Mouse (Mus musculus) megakaryocyte, embryonic 14.5 days (primary cell): Measurements from ENCODE around the gene Gm11127. TPM values are rescaled to one million over a fixed set of nuclear protein-coding genes. Genes with fewer than 3 reads are reported as not detected.
A peak's percentile ranks its signal among the peaks of the same experiment; 100 is the strongest.

ENCODE experiments used
- H3K27me3 ChIP-seq: replicated peaks from 2 replicates; pipeline ENCODE3; 2012; ENCODE audit warnings: inconsistent platforms
- H3K36me3 ChIP-seq: replicated peaks from 2 replicates; pipeline ENCODE3; 2012; ENCODE audit warnings: low read length, inconsistent platforms, mixed read lengths
- H3K4me1 ChIP-seq: 2 replicates; pipeline ENCODE4 v1.6.1; 2012; ENCODE audit warnings: inconsistent platforms
- H3K4me3 ChIP-seq: replicated peaks from 2 replicates; pipeline ENCODE3; 2012; ENCODE audit warnings: moderate library complexity, mild to moderate bottlenecking, inconsistent platforms
- H3K9me3 ChIP-seq: 2 replicates; pipeline ENCODE4 v1.6.1; 2012; ENCODE audit warnings: inconsistent platforms
- FLI1 ChIP-seq: IDR thresholded peaks from 2 replicates; pipeline ENCODE4 v1.6.1; 2012; ENCODE audit warnings: low read length, inconsistent platforms, mixed read lengths
- GATA1 ChIP-seq: IDR thresholded peaks from 3 replicates; pipeline ENCODE4 v1.6.1; 2012; ENCODE audit warnings: mixed read lengths, low read length, inconsistent platforms, borderline replicate concordance
- polyA plus RNA-seq: library from polyadenylated mRNA; stranded (reverse); fragments of >175 nt; gene quantifications from 2 replicates; pipeline ENCODE4 v1.2.3, GENCODE M21; 2012; ENCODE audit warnings: low replicate concordance; ENCODE audit not compliant: insufficient read depth

Gene Gm11127
- polyA plus RNA-seq, 1 experiment = 20.5 TPM

DNA sequence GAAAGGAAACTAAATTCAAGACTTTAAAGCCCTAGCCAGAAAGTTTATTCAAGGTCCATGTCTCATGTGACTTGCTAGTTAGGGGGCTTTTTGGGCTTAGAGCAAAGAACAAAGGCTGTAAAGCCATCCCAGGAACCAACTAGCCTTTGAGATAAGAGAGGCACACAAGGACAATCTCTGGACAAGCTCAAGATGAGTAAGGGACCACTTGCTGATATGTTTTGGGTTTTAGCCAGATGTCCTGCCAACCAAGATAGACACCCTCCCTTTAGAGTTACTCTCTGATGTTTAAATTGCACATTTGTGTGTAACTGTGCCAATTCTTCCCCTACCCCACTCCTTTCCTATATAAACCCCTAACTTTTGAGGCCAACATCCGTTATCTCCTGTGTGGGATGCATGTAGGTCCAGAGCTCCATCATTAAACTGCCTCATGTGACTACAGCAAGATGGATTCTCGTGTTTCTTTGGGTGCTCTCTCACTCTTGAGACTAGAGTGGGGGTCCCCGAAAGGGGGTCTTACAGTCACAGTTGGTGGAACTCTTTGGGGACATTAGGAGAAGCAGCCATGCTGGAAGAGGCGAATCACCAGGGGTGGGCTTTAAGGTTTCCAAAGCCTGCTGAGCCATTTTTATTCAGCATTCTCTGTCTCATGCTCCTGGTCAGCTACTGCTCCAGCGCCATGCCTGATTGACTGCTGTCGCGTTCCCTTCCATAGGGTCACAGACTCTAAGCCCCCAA, 29.1 kb downstream of the Gm11127 start:
- Histone ChIP-seq H3K27me3 (no peaks in the 10 kb centered on the region), H3K9me3 (0 out of 2 replicates have a peak, but pooled peaks cover 3% of the 10 kb centered on the region), H3K4me1 (peaks cover 51% of the 10 kb centered on the region), H3K36me3 (peaks cover 38% of the 10 kb centered on the region), H3K4me3 (no peak overlapping the region)
- TF ChIP-seq FLI1 = no peak
- TF ChIP-seq GATA1 = no peak

- Histone ChIP-seq H3K4me3 (no peak overlapping the region), H3K4me1 (peaks cover 65% of the 10 kb centered on the region), H3K9me3 (0 out of 2 replicates have a peak, but pooled peaks cover 3% of the 10 kb centered on the region), H3K36me3 (peaks cover 42% of the 10 kb centered on the region), H3K27me3 (no peaks in the 10 kb centered on the region)
- TF ChIP-seq GATA1 = no peak
- no peak for TF ChIP-seq FLI1
Measured at GRCm38 (mm10) chr17:36027663-36028062, 30.5 kb downstream of the Gm11127 start.

- peaks cover 39% of the 10 kb centered on the region for H3K36me3 ChIP-seq
- no peak for TF ChIP-seq GATA1
- no peak for TF ChIP-seq FLI1
- H3K9me3 ChIP-seq = 0 out of 2 replicates have a peak, but pooled peaks cover 3% of the 10 kb centered on the region
- H3K4me1 ChIP-seq = peaks cover 76% of the 10 kb centered on the region
- H3K27me3 ChIP-seq = no peaks in the 10 kb centered on the region
- no peak overlapping the region for H3K4me3 ChIP-seq
Measured at GRCm38 (mm10) chr17:36025901-36026300, 32.3 kb downstream of the Gm11127 start.

DNA sequence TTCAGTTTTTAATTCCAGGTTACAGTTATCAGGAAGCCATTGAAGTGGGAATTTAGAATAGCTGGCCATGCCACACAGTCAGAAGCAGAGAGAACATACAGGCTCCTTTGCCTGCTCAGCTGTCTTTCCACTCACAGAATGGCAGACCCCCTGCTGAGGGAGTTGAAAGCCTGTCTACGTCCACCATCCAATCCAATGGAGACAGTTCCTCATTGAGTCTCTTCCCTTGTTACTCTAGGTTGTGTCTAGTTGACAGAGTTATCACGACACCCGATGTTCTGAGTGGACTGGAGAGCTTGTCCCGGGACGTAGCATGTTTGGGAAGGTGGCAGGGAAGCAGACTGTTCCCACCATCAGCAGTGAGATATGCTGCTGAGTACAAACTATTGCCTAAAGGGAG, 33.0 kb downstream of the Gm11127 start:
- H3K27me3 ChIP-seq = no peaks in the 10 kb centered on the region
- H3K4me3 ChIP-seq = peak overlapping the region; percentile 38
- 0 out of 2 replicates have a peak, but pooled peaks cover 3% of the 10 kb centered on the region for H3K9me3 ChIP-seq
- peaks cover 39% of the 10 kb centered on the region for H3K36me3 ChIP-seq
- peaks cover 72% of the 10 kb centered on the region for H3K4me1 ChIP-seq
- TF ChIP-seq FLI1 (no peak), GATA1 (no peak)

DNA sequence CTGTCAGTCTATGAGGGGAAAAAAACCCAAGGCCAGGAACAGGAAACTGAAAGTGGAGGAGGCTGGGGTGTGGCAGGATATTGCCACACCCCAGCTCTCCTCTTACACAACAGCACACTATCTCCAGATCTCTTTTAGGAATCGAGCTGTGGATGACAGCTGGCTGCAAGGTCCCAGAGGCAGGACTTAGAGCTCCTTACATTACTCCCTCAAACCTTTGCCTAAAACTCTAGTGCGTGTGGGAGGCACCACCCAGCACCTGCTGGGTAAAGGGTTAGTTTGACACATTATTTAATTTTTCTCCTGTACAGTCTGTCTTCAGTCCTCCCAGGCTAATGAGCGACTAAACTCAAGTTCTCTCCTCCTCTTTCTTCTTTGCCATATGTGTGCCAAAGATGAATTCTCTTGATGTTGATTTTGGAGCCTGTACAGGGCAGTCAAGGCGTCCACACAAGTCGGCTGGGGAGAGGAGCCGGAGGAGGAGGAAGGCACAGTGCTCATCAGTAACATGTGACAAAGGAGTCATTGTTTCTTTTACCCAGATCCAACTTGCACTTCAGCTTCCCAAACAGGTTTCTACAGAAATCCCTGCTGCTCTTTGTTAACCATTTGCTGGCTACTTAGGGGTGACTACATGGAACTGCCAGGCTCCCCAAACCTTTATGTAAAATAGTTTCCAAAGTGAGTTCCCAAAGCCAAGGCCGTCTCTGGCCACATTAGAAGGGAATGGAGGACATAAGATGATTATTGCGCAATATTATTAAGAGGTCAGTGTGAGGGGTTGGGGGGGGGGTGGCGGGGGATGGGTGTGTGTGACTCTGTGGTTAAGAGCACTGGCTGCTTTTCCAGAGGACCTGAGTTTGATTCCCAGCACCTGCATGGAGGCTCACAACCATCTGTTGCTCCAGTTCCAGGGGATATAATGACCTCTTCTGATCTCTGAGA, 34.2 kb downstream of the Gm11127 start:
- peaks cover 68% of the 10 kb centered on the region for H3K4me1 ChIP-seq

GRCm38 (mm10) chr17:36022922-36023321, 35.2 kb downstream of the Gm11127 start:
- H3K9me3 ChIP-seq = 0 out of 2 replicates have a peak, but pooled peaks cover under 1% of the 10 kb centered on the region
- peak overlapping the region; percentile 66 for H3K4me3 ChIP-seq
- no peak for TF ChIP-seq GATA1
- no peak for TF ChIP-seq FLI1
- H3K36me3 ChIP-seq = peaks cover 28% of the 10 kb centered on the region
- peaks cover 57% of the 10 kb centered on the region for H3K4me1 ChIP-seq
- H3K27me3 ChIP-seq = no peaks in the 10 kb centered on the region

More for the DNA sequence above, 34.2 kb downstream of the Gm11127 start:
- H3K4me3 ChIP-seq = peak overlapping the region; percentile 66
- TF ChIP-seq FLI1 (no peak), GATA1 (no peak)
- 0 out of 2 replicates have a peak, but pooled peaks cover 3% of the 10 kb centered on the region for H3K9me3 ChIP-seq
- H3K27me3 ChIP-seq = no peaks in the 10 kb centered on the region
- H3K36me3 ChIP-seq = peaks cover 34% of the 10 kb centered on the region

GRCm38 (mm10) chr17:36022098-36022497, 36.1 kb downstream of the Gm11127 start:
- TF ChIP-seq FLI1 (no peak), GATA1 (no peak)
- Histone ChIP-seq H3K9me3 (no peaks in the 10 kb centered on the region), H3K36me3 (peaks cover 30% of the 10 kb centered on the region), H3K4me1 (peaks cover 63% of the 10 kb centered on the region), H3K4me3 (no peak overlapping the region), H3K27me3 (no peaks in the 10 kb centered on the region)

DNA sequence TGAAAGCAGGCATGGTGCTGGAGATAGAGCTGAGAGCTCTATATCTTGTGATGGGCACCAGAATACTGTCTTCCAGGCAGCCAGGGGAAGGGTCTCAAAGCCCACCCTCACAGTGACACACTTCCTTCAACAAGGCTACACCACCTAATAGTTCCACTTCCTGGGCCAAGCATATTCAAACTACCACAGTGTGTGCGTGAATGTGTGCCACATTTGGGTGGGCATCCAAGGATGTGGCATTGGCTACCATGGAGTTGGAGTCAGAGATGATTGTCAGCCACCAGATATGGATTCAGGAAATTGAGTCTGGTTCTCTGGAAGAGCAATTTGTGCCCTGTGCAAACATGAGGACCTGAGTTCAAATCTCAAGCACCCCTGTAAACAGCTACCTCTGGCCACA, 36.9 kb downstream of the Gm11127 start:
- peak overlapping the region; percentile 91 for H3K4me3 ChIP-seq
- H3K4me1 ChIP-seq = peaks cover 67% of the 10 kb centered on the region
- no peaks in the 10 kb centered on the region for H3K9me3 ChIP-seq
- H3K36me3 ChIP-seq = peaks cover 34% of the 10 kb centered on the region
- TF ChIP-seq GATA1 = no peak
- TF ChIP-seq FLI1 = no peak
- no peaks in the 10 kb centered on the region for H3K27me3 ChIP-seq

GRCm38 (mm10) chr17:36020191-36021073, 37.7 kb downstream of the Gm11127 start, which contains the start of gene H2-T24:
TSS of gene H2-T24 (minus strand) at chr17:36020560.
- peaks cover 67% of the 10 kb centered on the region for H3K4me1 ChIP-seq
- TF ChIP-seq GATA1 (no peak; the same call in 2 of the 3 replicates), FLI1 (no peak)
- no peaks in the 10 kb centered on the region for H3K27me3 ChIP-seq
- no peaks in the 10 kb centered on the region for H3K9me3 ChIP-seq
- H3K36me3 ChIP-seq = peaks cover 38% of the 10 kb centered on the region
- peak within 1 kb of the TSS; percentile 91 for H3K4me3 ChIP-seq
